Mouse (Mus musculus): Measurements from ENCODE around the gene Mfap5. TPM values are rescaled to one million over a fixed set of nuclear protein-coding genes. Genes with fewer than 3 reads are reported as not detected.

Gene Mfap5
- polyA plus RNA-seq, 1 experiment, result 6.5 TPM

- H3K27ac ChIP-seq (ENCODE audit: control insufficient read depth, insufficient read depth, low read depth, low read length), result no peak within 1 kb of the TSS
- H3K36me3 ChIP-seq (ENCODE audit: control insufficient read depth, insufficient read depth, low read length), result no peaks in the 10 kb centered on the region
- H3K27me3 ChIP-seq (ENCODE audit: control insufficient read depth, insufficient read depth, low read length), result no peaks in the 10 kb centered on the region
- H3K4me1 ChIP-seq (ENCODE audit: control insufficient read depth, insufficient read depth, low read length), result no peaks in the 10 kb centered on the region; the same call in 1 of the 2 replicates
- no peak for TF ChIP-seq POLR2A (IDR thresholded peaks at IDR 0.05; ENCODE audit: control insufficient read depth, low read depth, low read length)
- no peak for TF ChIP-seq CTCF (IDR thresholded peaks at IDR 0.05; ENCODE audit: control insufficient read depth, insufficient read depth, insufficient replicate concordance, low read depth, low read length)
- H3K4me3 ChIP-seq (ENCODE audit: control insufficient read depth, low read depth, low read length), result no peak within 1 kb of the TSS
These were observed 48.0 kb downstream of the Mfap5 start, which contains the start of gene Aicda for GRCm38 (mm10) chr6:122553606-122554005. Aicda (plus strand) TSS chr6:122553801.

DNA sequence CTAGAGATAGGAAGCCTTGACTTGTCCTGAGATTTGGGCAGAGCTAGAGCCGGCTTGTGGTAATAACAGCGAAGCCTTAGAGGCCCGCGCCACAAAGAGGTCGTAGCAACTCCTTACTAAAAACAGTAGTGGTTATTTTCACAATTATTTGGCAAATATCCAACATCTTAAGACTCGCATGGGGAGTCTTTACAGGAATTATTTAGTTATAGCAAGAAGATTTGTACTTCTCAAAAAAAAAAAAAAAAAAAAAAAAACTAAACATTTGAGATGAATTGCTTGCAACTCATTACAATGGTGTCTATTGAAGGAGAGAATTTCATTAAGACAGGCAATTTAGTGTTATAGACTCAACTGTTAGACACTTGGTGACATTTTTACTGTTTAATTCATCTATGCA is 48.5 kb downstream of the Mfap5 start:
- no peaks in the 10 kb centered on the region for H3K27me3 ChIP-seq (ENCODE audit: control insufficient read depth, insufficient read depth, low read length)
- no peaks in the 10 kb centered on the region; the same call in 1 of the 2 replicates for H3K4me1 ChIP-seq (ENCODE audit: control insufficient read depth, insufficient read depth, low read length)
- TF ChIP-seq POLR2A (IDR thresholded peaks at IDR 0.05; ENCODE audit: control insufficient read depth, low read depth, low read length) (no peak), CTCF (IDR thresholded peaks at IDR 0.05; ENCODE audit: control insufficient read depth, insufficient read depth, insufficient replicate concordance, low read depth, low read length) (no peak)
- no peak overlapping the region for H3K4me3 ChIP-seq (ENCODE audit: control insufficient read depth, low read depth, low read length)
- H3K36me3 ChIP-seq (ENCODE audit: control insufficient read depth, insufficient read depth, low read length), result no peaks in the 10 kb centered on the region
- H3K27ac ChIP-seq (ENCODE audit: control insufficient read depth, insufficient read depth, low read depth, low read length), result no peak overlapping the region

GRCm38 (mm10) chr6:122555266-122555665 is 49.6 kb downstream of the Mfap5 start:
- no peaks in the 10 kb centered on the region for H3K36me3 ChIP-seq (ENCODE audit: control insufficient read depth, insufficient read depth, low read length)
- peaks cover under 1% of the 10 kb centered on the region for H3K4me1 ChIP-seq (ENCODE audit: control insufficient read depth, insufficient read depth, low read length)
- H3K4me3 ChIP-seq (ENCODE audit: control insufficient read depth, low read depth, low read length), result no peak overlapping the region
- no peak overlapping the region for H3K27ac ChIP-seq (ENCODE audit: control insufficient read depth, insufficient read depth, low read depth, low read length)
- TF ChIP-seq POLR2A (IDR thresholded peaks at IDR 0.05; ENCODE audit: control insufficient read depth, low read depth, low read length) (no peak), CTCF (IDR thresholded peaks at IDR 0.05; ENCODE audit: control insufficient read depth, insufficient read depth, insufficient replicate concordance, low read depth, low read length) (no peak)
- H3K27me3 ChIP-seq (ENCODE audit: control insufficient read depth, insufficient read depth, low read length), result no peaks in the 10 kb centered on the region

GRCm38 (mm10) chr6:122556959-122557561 is 51.4 kb downstream of the Mfap5 start:
- Histone ChIP-seq H3K4me3 (ENCODE audit: control insufficient read depth, low read depth, low read length) (no peak overlapping the region), H3K27ac (ENCODE audit: control insufficient read depth, insufficient read depth, low read depth, low read length) (no peak overlapping the region), H3K4me1 (ENCODE audit: control insufficient read depth, insufficient read depth, low read length) (peaks cover 7% of the 10 kb centered on the region), H3K36me3 (ENCODE audit: control insufficient read depth, insufficient read depth, low read length) (no peaks in the 10 kb centered on the region), H3K27me3 (ENCODE audit: control insufficient read depth, insufficient read depth, low read length) (no peaks in the 10 kb centered on the region)
- TF ChIP-seq POLR2A (IDR thresholded peaks at IDR 0.05; ENCODE audit: control insufficient read depth, low read depth, low read length) (no peak), CTCF (IDR thresholded peaks at IDR 0.05; ENCODE audit: control insufficient read depth, insufficient read depth, insufficient replicate concordance, low read depth, low read length) (peak; percentile 35; the same call in 1 of the 2 replicates)

DNA sequence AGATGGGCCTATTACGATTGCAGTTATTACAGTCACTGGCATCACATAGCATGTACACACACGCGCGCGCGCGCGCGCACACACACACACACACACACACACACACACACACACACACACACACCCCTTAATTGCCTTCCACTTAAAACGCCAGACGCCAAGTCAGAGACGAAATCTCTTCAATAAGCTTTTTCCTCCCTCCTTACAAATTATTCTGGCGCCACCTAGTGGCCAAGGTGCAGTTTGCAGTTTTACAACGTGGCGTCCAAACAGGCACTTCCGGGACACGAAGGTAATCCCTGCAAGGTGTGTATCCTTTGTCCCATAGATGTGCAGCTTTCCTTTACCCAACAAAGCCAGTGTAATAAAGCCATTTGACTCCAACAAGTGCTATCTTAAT is 54.8 kb downstream of the Mfap5 start:
- Histone ChIP-seq H3K4me1 (ENCODE audit: control insufficient read depth, insufficient read depth, low read length) (peaks cover 7% of the 10 kb centered on the region), H3K36me3 (ENCODE audit: control insufficient read depth, insufficient read depth, low read length) (no peaks in the 10 kb centered on the region), H3K27me3 (ENCODE audit: control insufficient read depth, insufficient read depth, low read length) (no peaks in the 10 kb centered on the region), H3K4me3 (ENCODE audit: control insufficient read depth, low read depth, low read length) (no peak overlapping the region), H3K27ac (ENCODE audit: control insufficient read depth, insufficient read depth, low read depth, low read length) (no peak overlapping the region)
- peak; percentile 83 for TF ChIP-seq CTCF (IDR thresholded peaks at IDR 0.05; ENCODE audit: control insufficient read depth, insufficient read depth, insufficient replicate concordance, low read depth, low read length)
- no peak for TF ChIP-seq POLR2A (IDR thresholded peaks at IDR 0.05; ENCODE audit: control insufficient read depth, low read depth, low read length)

GRCm38 (mm10) chr6:122561005-122561404 is 55.4 kb downstream of the Mfap5 start:
- H3K4me1 ChIP-seq (ENCODE audit: control insufficient read depth, insufficient read depth, low read length), result peaks cover 7% of the 10 kb centered on the region
- H3K27ac ChIP-seq (ENCODE audit: control insufficient read depth, insufficient read depth, low read depth, low read length), result no peak overlapping the region
- peak overlapping the region; percentile 21; the same call in 1 of the 2 replicates for H3K4me3 ChIP-seq (ENCODE audit: control insufficient read depth, low read depth, low read length)
- TF ChIP-seq POLR2A (IDR thresholded peaks at IDR 0.05; ENCODE audit: control insufficient read depth, low read depth, low read length) (no peak), CTCF (IDR thresholded peaks at IDR 0.05; ENCODE audit: control insufficient read depth, insufficient read depth, insufficient replicate concordance, low read depth, low read length) (no peak)
- H3K36me3 ChIP-seq (ENCODE audit: control insufficient read depth, insufficient read depth, low read length), result no peaks in the 10 kb centered on the region
- no peaks in the 10 kb centered on the region for H3K27me3 ChIP-seq (ENCODE audit: control insufficient read depth, insufficient read depth, low read length)

- H3K36me3 ChIP-seq (ENCODE audit: control insufficient read depth, insufficient read depth, low read length), result no peaks in the 10 kb centered on the region
- H3K27ac ChIP-seq (ENCODE audit: control insufficient read depth, insufficient read depth, low read depth, low read length), result no peak overlapping the region
- H3K4me1 ChIP-seq (ENCODE audit: control insufficient read depth, insufficient read depth, low read length), result peaks cover 7% of the 10 kb centered on the region
- no peaks in the 10 kb centered on the region for H3K27me3 ChIP-seq (ENCODE audit: control insufficient read depth, insufficient read depth, low read length)
- no peak for TF ChIP-seq POLR2A (IDR thresholded peaks at IDR 0.05; ENCODE audit: control insufficient read depth, low read depth, low read length)
- peak; percentile 66; the same call in 1 of the 2 replicates for TF ChIP-seq CTCF (IDR thresholded peaks at IDR 0.05; ENCODE audit: control insufficient read depth, insufficient read depth, insufficient replicate concordance, low read depth, low read length)
- H3K4me3 ChIP-seq (ENCODE audit: control insufficient read depth, low read depth, low read length), result no peak overlapping the region
These were observed 56.8 kb downstream of the Mfap5 start for GRCm38 (mm10) chr6:122562463-122562862.

Data from testis, adult 2 months (tissue).